ENCODE assay signal across 8 mouse cellular contexts in genomic region chr13:17694911-17695699, GRCm38 (mm10). TPM values are rescaled to one million over a fixed set of nuclear protein-coding genes. Genes with fewer than 3 reads are reported as not detected.
A peak's percentile ranks its signal among the peaks of the same experiment; 100 is the strongest.
DNase-seq lines count a peak whose midpoint lies in the region; ATAC-seq lines count a peak whose summit lies in the region.

Gene Mplkip, plus strand, starts transcription at chr13:17695192.
Gene Sugct, minus strand, starts transcription at chr13:17695553.

- H3K4me2 ChIP-seq in kidney, embryonic 15.5 days = peak within 1 kb of the TSS; percentile 65

- H3K27me3 ChIP-seq in heart, embryonic 10.5 days (ENCODE audit: insufficient read depth, poor library complexity, severe bottlenecking) = no peaks in the 10 kb centered on the region
- no peaks in the 10 kb centered on the region for H3K27me3 ChIP-seq in kidney, embryonic 15.5 days

- ATAC-seq in erythroblast, adult 5-6 weeks (replicated peaks; ENCODE audit: low FRiP score, poor library complexity, severe bottlenecking) = peak; percentile 95
- peak; percentile 99 for ATAC-seq in kidney, embryonic 15.5 days (replicated peaks; ENCODE audit: low FRiP score)
- peak; percentile 97 for ATAC-seq in monocyte, adult 5-6 weeks (replicated peaks; ENCODE audit: insufficient number of reproducible peaks, low FRiP score, low TSS enrichment, poor library complexity, severe bottlenecking)

- peak within 1 kb of the TSS; percentile 80 for H3K4me3 ChIP-seq in heart, embryonic 10.5 days
- peak within 1 kb of the TSS; percentile 88 for H3K4me3 ChIP-seq in kidney, embryonic 15.5 days (replicated peaks)

- WGBS in heart, embryonic 10.5 days = under 1% methylated on average over 65 of the region's 66 CpGs
- WGBS in kidney, embryonic 15.5 days = under 1% methylated on average over 66 of the region's 66 CpGs

- H3K4me1 ChIP-seq in heart, embryonic 10.5 days = no peaks in the 10 kb centered on the region
- peaks cover 12% of the 10 kb centered on the region for H3K4me1 ChIP-seq in kidney, embryonic 15.5 days

- H3K36me3 ChIP-seq in heart, embryonic 10.5 days = no peaks in the 10 kb centered on the region
- peaks cover 4% of the 10 kb centered on the region; the same call in 1 of the 2 replicates for H3K36me3 ChIP-seq in kidney, embryonic 15.5 days

- DNase-seq in B cell, adult 2 months = peak; percentile 100
- peak; percentile 100 for DNase-seq in brain, adult 2 months (ENCODE audit: low read depth, low spot score)
- DNase-seq in heart, embryonic 10.5 days (ENCODE audit: low spot score) = peak; percentile 100
- peak; percentile 100 for DNase-seq in liver
- peak; percentile 100 for DNase-seq in spleen, postnatal 4 days (ENCODE audit: low spot score in 2 of 2)

- peak within 1 kb of the TSS; percentile 92 for H3K9ac ChIP-seq in kidney, embryonic 15.5 days

- peak within 1 kb of the TSS; percentile 95 for H3K27ac ChIP-seq in heart, embryonic 10.5 days
- H3K27ac ChIP-seq in kidney, embryonic 15.5 days = peak within 1 kb of the TSS; percentile 94

- H3K9me3 ChIP-seq in heart, embryonic 10.5 days = no peaks in the 10 kb centered on the region
- H3K9me3 ChIP-seq in kidney, embryonic 15.5 days (replicated peaks) = no peaks in the 10 kb centered on the region

RNA-seq across cellular contexts. Expression of gene Mplkip, which starts in this region (rescaled TPM):
- total RNA-seq in erythroblast, adult 5-6 weeks (2015; ENCODE audit: low replicate concordance) = 33.0 and 34.1 TPM in 2 replicates
- 12.5 and 21.8 TPM in 2 replicates for total RNA-seq in erythroblast, adult 5-6 weeks (2017; ENCODE audit: low replicate concordance)
- 38.2 and 47.1 TPM in 2 replicates for polyA plus RNA-seq in heart, embryonic 10.5 days (2016; fragmentation: Nextera tagmentation; extraction: Ambion mirVana)
- polyA plus RNA-seq in kidney, embryonic 15.5 days (2015; fragmentation: Nextera tagmentation; extraction: Ambion mirVana) = 49.8 and 54.4 TPM in 2 replicates
- total RNA-seq in monocyte, adult 5-6 weeks (2017) = 13.9 to 49.2 TPM (median 36.4 TPM) in 3 replicates

RNA-seq across cellular contexts. Expression of gene Sugct, which starts in this region (rescaled TPM):
- total RNA-seq in erythroblast, adult 5-6 weeks (2015; ENCODE audit: low replicate concordance) = 0.38 TPM in 1 of 2 replicates, not detected in the other
- total RNA-seq in erythroblast, adult 5-6 weeks (2017; ENCODE audit: low replicate concordance) = not detected in 2 replicates
- 4.2 and 4.3 TPM in 2 replicates for polyA plus RNA-seq in heart, embryonic 10.5 days (2016; fragmentation: Nextera tagmentation; extraction: Ambion mirVana)
- 10.5 and 10.8 TPM in 2 replicates for polyA plus RNA-seq in kidney, embryonic 15.5 days (2015; fragmentation: Nextera tagmentation; extraction: Ambion mirVana)
- total RNA-seq in monocyte, adult 5-6 weeks (2017) = not detected in 3 replicates

Comparison
In these comparisons a context has a peak if more than half of its experiments do, and no peak if none do; other contexts are left out.
1. Peak in every context shown above with its lines: DNase-seq, ATAC-seq, H3K4me3 ChIP-seq and H3K27ac ChIP-seq.